Mouse (Mus musculus): ENCODE results near the gene Spag16. TPM values are rescaled to one million over a fixed set of nuclear protein-coding genes. Genes with fewer than 3 reads are reported as not detected.

Spag16 gene
- polyA plus RNA-seq, 1 experiment from 2014 or later: 1.9 TPM

- no peaks in the 10 kb centered on the region for H3K27me3 ChIP-seq (ENCODE audit: control insufficient read depth, insufficient read depth, low read length)
- ATAC-seq (replicated peaks; ENCODE audit: insufficient number of reproducible peaks, low FRiP score, low TSS enrichment, low read depth): no peak
- no peak overlapping the region for H3K4me3 ChIP-seq (ENCODE audit: low read depth, low read length)
- no peak for DNase-seq (ENCODE audit: low spot score)
- H3K4me1 ChIP-seq (ENCODE audit: control insufficient read depth, insufficient read depth, low read length): no peaks in the 10 kb centered on the region
- WGBS: 82% methylated on average over 2 of the region's 2 CpGs
- no peaks in the 10 kb centered on the region for H3K9me3 ChIP-seq (replicated peaks; ENCODE audit: control insufficient read depth, low read length)
- no peaks in the 10 kb centered on the region for H3K36me3 ChIP-seq (replicated peaks; ENCODE audit: control insufficient read depth, insufficient read depth, low read depth, low read length)
- no peak overlapping the region for H3K4me2 ChIP-seq (ENCODE audit: low read depth, low read length)
- no peak overlapping the region for H3K27ac ChIP-seq (replicated peaks; ENCODE audit: low read depth, low read length)
- no peak overlapping the region for H3K9ac ChIP-seq (replicated peaks; ENCODE audit: low read length)
Observed at GRCm38 (mm10) chr1:70529771-70530170, 703.0 kb downstream of the Spag16 start.

- H3K4me2 ChIP-seq (ENCODE audit: low read depth, low read length): no peak overlapping the region
- H3K4me1 ChIP-seq (ENCODE audit: control insufficient read depth, insufficient read depth, low read length): no peaks in the 10 kb centered on the region
- WGBS: 80% methylated on average over 2 of the region's 2 CpGs
- no peak for DNase-seq (ENCODE audit: low spot score)
- no peak for ATAC-seq (replicated peaks; ENCODE audit: insufficient number of reproducible peaks, low FRiP score, low TSS enrichment, low read depth)
- no peaks in the 10 kb centered on the region for H3K27me3 ChIP-seq (ENCODE audit: control insufficient read depth, insufficient read depth, low read length)
- H3K4me3 ChIP-seq (ENCODE audit: low read depth, low read length): no peak overlapping the region
- H3K27ac ChIP-seq (replicated peaks; ENCODE audit: low read depth, low read length): no peak overlapping the region
- H3K9me3 ChIP-seq (replicated peaks; ENCODE audit: control insufficient read depth, low read length): no peaks in the 10 kb centered on the region
- no peaks in the 10 kb centered on the region for H3K36me3 ChIP-seq (replicated peaks; ENCODE audit: control insufficient read depth, insufficient read depth, low read depth, low read length)
- no peak overlapping the region for H3K9ac ChIP-seq (replicated peaks; ENCODE audit: low read length)
Observed at GRCm38 (mm10) chr1:70551839-70552238, 725.1 kb downstream of the Spag16 start.

- no peak overlapping the region for H3K27ac ChIP-seq (replicated peaks; ENCODE audit: low read depth, low read length)
- no peaks in the 10 kb centered on the region for H3K9me3 ChIP-seq (replicated peaks; ENCODE audit: control insufficient read depth, low read length)
- no peaks in the 10 kb centered on the region for H3K36me3 ChIP-seq (replicated peaks; ENCODE audit: control insufficient read depth, insufficient read depth, low read depth, low read length)
- DNase-seq (ENCODE audit: low spot score): no peak
- 88% methylated on average over 3 of the region's 3 CpGs for WGBS
- H3K4me1 ChIP-seq (ENCODE audit: control insufficient read depth, insufficient read depth, low read length): no peaks in the 10 kb centered on the region
- H3K9ac ChIP-seq (replicated peaks; ENCODE audit: low read length): no peak overlapping the region
- H3K27me3 ChIP-seq (ENCODE audit: control insufficient read depth, insufficient read depth, low read length): no peaks in the 10 kb centered on the region
- no peak for ATAC-seq (replicated peaks; ENCODE audit: insufficient number of reproducible peaks, low FRiP score, low TSS enrichment, low read depth)
- no peak overlapping the region for H3K4me2 ChIP-seq (ENCODE audit: low read depth, low read length)
- H3K4me3 ChIP-seq (ENCODE audit: low read depth, low read length): no peak overlapping the region
Observed at GRCm38 (mm10) chr1:70621805-70622204, 795.0 kb downstream of the Spag16 start.

- 44% methylated on average over 5 of the region's 5 CpGs for WGBS
- Histone ChIP-seq H3K4me2 (ENCODE audit: low read depth, low read length) (no peak overlapping the region), H3K9ac (replicated peaks; ENCODE audit: low read length) (no peak overlapping the region), H3K36me3 (replicated peaks; ENCODE audit: control insufficient read depth, insufficient read depth, low read depth, low read length) (no peaks in the 10 kb centered on the region), H3K27me3 (ENCODE audit: control insufficient read depth, insufficient read depth, low read length) (no peaks in the 10 kb centered on the region), H3K27ac (replicated peaks; ENCODE audit: low read depth, low read length) (no peak overlapping the region), H3K9me3 (replicated peaks; ENCODE audit: control insufficient read depth, low read length) (no peaks in the 10 kb centered on the region), H3K4me1 (ENCODE audit: control insufficient read depth, insufficient read depth, low read length) (no peaks in the 10 kb centered on the region), H3K4me3 (ENCODE audit: low read depth, low read length) (no peak overlapping the region)
- DNase-seq (ENCODE audit: low spot score) (peak; percentile 2), ATAC-seq (replicated peaks; ENCODE audit: insufficient number of reproducible peaks, low FRiP score, low TSS enrichment, low read depth) (peak; percentile 44; the same call in 1 of the 2 replicates)
Observed at GRCm38 (mm10) chr1:70624803-70625460, 798.2 kb downstream of the Spag16 start.

GRCm38 (mm10) chr1:70652719-70653118 is 825.9 kb downstream of the Spag16 start:
- Histone ChIP-seq H3K4me1 (ENCODE audit: control insufficient read depth, insufficient read depth, low read length) (no peaks in the 10 kb centered on the region), H3K9ac (replicated peaks; ENCODE audit: low read length) (no peak overlapping the region), H3K36me3 (replicated peaks; ENCODE audit: control insufficient read depth, insufficient read depth, low read depth, low read length) (no peaks in the 10 kb centered on the region), H3K4me2 (ENCODE audit: low read depth, low read length) (no peak overlapping the region), H3K27ac (replicated peaks; ENCODE audit: low read depth, low read length) (no peak overlapping the region), H3K4me3 (ENCODE audit: low read depth, low read length) (no peak overlapping the region), H3K9me3 (replicated peaks; ENCODE audit: control insufficient read depth, low read length) (no peaks in the 10 kb centered on the region), H3K27me3 (ENCODE audit: control insufficient read depth, insufficient read depth, low read length) (no peaks in the 10 kb centered on the region)
- DNase-seq (ENCODE audit: low spot score) (no peak), ATAC-seq (replicated peaks; ENCODE audit: insufficient number of reproducible peaks, low FRiP score, low TSS enrichment, low read depth) (no peak)
- 87% methylated on average over 4 of the region's 4 CpGs for WGBS

GRCm38 (mm10) chr1:70692529-70692928 is 865.8 kb downstream of the Spag16 start:
- H3K36me3 ChIP-seq (replicated peaks; ENCODE audit: control insufficient read depth, insufficient read depth, low read depth, low read length): no peaks in the 10 kb centered on the region
- no peak for DNase-seq (ENCODE audit: low spot score)
- ATAC-seq (replicated peaks; ENCODE audit: insufficient number of reproducible peaks, low FRiP score, low TSS enrichment, low read depth): no peak
- H3K27me3 ChIP-seq (ENCODE audit: control insufficient read depth, insufficient read depth, low read length): no peaks in the 10 kb centered on the region
- no peaks in the 10 kb centered on the region for H3K9me3 ChIP-seq (replicated peaks; ENCODE audit: control insufficient read depth, low read length)
- no peak overlapping the region for H3K27ac ChIP-seq (replicated peaks; ENCODE audit: low read depth, low read length)
- no peak overlapping the region for H3K4me3 ChIP-seq (ENCODE audit: low read depth, low read length)
- no peak overlapping the region for H3K9ac ChIP-seq (replicated peaks; ENCODE audit: low read length)
- H3K4me2 ChIP-seq (ENCODE audit: low read depth, low read length): no peak overlapping the region
- no peaks in the 10 kb centered on the region for H3K4me1 ChIP-seq (ENCODE audit: control insufficient read depth, insufficient read depth, low read length)
- WGBS: 82% methylated on average over 2 of the region's 2 CpGs

GRCm38 (mm10) chr1:70700270-70700669 is 873.5 kb downstream of the Spag16 start:
- no peak overlapping the region for H3K4me3 ChIP-seq (ENCODE audit: low read depth, low read length)
- H3K9ac ChIP-seq (replicated peaks; ENCODE audit: low read length): no peak overlapping the region
- no peak overlapping the region for H3K27ac ChIP-seq (replicated peaks; ENCODE audit: low read depth, low read length)
- H3K4me1 ChIP-seq (ENCODE audit: control insufficient read depth, insufficient read depth, low read length): no peaks in the 10 kb centered on the region
- H3K27me3 ChIP-seq (ENCODE audit: control insufficient read depth, insufficient read depth, low read length): no peaks in the 10 kb centered on the region
- no peak overlapping the region for H3K4me2 ChIP-seq (ENCODE audit: low read depth, low read length)
- no peaks in the 10 kb centered on the region for H3K9me3 ChIP-seq (replicated peaks; ENCODE audit: control insufficient read depth, low read length)
- WGBS: 81% methylated on average over 5 of the region's 5 CpGs
- no peak for ATAC-seq (replicated peaks; ENCODE audit: insufficient number of reproducible peaks, low FRiP score, low TSS enrichment, low read depth)
- no peaks in the 10 kb centered on the region for H3K36me3 ChIP-seq (replicated peaks; ENCODE audit: control insufficient read depth, insufficient read depth, low read depth, low read length)
- DNase-seq (ENCODE audit: low spot score): no peak

- no peak overlapping the region for H3K27ac ChIP-seq (replicated peaks; ENCODE audit: low read depth, low read length)
- no peak overlapping the region for H3K4me3 ChIP-seq (ENCODE audit: low read depth, low read length)
- no peaks in the 10 kb centered on the region for H3K4me1 ChIP-seq (ENCODE audit: control insufficient read depth, insufficient read depth, low read length)
- no peak for DNase-seq (ENCODE audit: low spot score)
- no peaks in the 10 kb centered on the region for H3K27me3 ChIP-seq (ENCODE audit: control insufficient read depth, insufficient read depth, low read length)
- H3K36me3 ChIP-seq (replicated peaks; ENCODE audit: control insufficient read depth, insufficient read depth, low read depth, low read length): no peaks in the 10 kb centered on the region
- no peaks in the 10 kb centered on the region for H3K9me3 ChIP-seq (replicated peaks; ENCODE audit: control insufficient read depth, low read length)
- no peak overlapping the region for H3K9ac ChIP-seq (replicated peaks; ENCODE audit: low read length)
- ATAC-seq (replicated peaks; ENCODE audit: insufficient number of reproducible peaks, low FRiP score, low TSS enrichment, low read depth): no peak
- H3K4me2 ChIP-seq (ENCODE audit: low read depth, low read length): no peak overlapping the region
- 79% methylated on average over 3 of the region's 3 CpGs for WGBS
Observed at GRCm38 (mm10) chr1:70703934-70704333, 877.2 kb downstream of the Spag16 start.

All from embryonic facial prominence, embryonic 11.5 days (tissue).